Mouse (Mus musculus) limb, embryonic 14.5 days (tissue): ENCODE measurements at regions not wholly inside any gene's neighbourhood (a gene's known extent, or its start where the extent isn't known, plus 50 kb on each side); places are given as distances from the start of the nearest gene placed in this dataset.
A peak's percentile ranks its signal among the peaks of the same experiment; 100 is the strongest.

Experiments used
- ATAC-seq: fragments of 200-750 bp; cut with Nextera tagmentation; 2 replicates; pipeline ENCODE4 v1.8.0; 2017; ENCODE audit warnings: low read depth, moderate number of reproducible peaks, moderate TSS enrichment; ENCODE audit not compliant: low FRiP score
- DNase-seq: peaks from one replicate; pipeline ENCODE4 v3.0.0-alpha.2; 2015; ENCODE audit warnings: low spot score
- H3K27ac ChIP-seq: fragments of 300-500 bp; sonication (generic); replicated peaks from 2 replicates; pipeline ENCODE4 v1.5.1; 2014; ENCODE audit warnings: low read depth, mild to moderate bottlenecking, low read length, moderate library complexity, mixed read lengths
- H3K27me3 ChIP-seq: fragments of 300-500 bp; sonication (generic); 2 replicates; pipeline ENCODE4 v1.6.1; 2014; ENCODE audit warnings: low read length, mixed read lengths; ENCODE audit not compliant: control insufficient read depth, insufficient read depth
- H3K36me3 ChIP-seq: fragments of 300-500 bp; sonication (generic); 2 replicates; pipeline ENCODE4 v1.6.1; 2014; ENCODE audit warnings: mild to moderate bottlenecking, low read length, moderate library complexity, mixed read lengths; ENCODE audit not compliant: control insufficient read depth, insufficient read depth
- H3K4me1 ChIP-seq: fragments of 300-500 bp; sonication (generic); 2 replicates; pipeline ENCODE4 v1.6.1; 2014; ENCODE audit warnings: antibody characterized with exemption, low read length, mixed read lengths; ENCODE audit not compliant: control insufficient read depth, insufficient read depth
- H3K4me2 ChIP-seq: fragments of 300-500 bp; sonication (generic); replicated peaks from 2 replicates; pipeline ENCODE4 v1.6.1; 2014; ENCODE audit warnings: low read depth, mild to moderate bottlenecking, low read length, moderate library complexity; ENCODE audit not compliant: severe bottlenecking
- H3K4me3 ChIP-seq: fragments of 300-500 bp; sonication (generic); replicated peaks from 2 replicates; pipeline ENCODE4 v1.5.1; 2014; ENCODE audit warnings: low read length
- H3K9ac ChIP-seq: fragments of 300-500 bp; sonication (generic); 2 replicates; pipeline ENCODE4 v1.6.1; 2014; ENCODE audit warnings: mild to moderate bottlenecking, low read depth, low read length, moderate library complexity; ENCODE audit not compliant: severe bottlenecking
- H3K9me3 ChIP-seq: fragments of 300-500 bp; sonication (generic); 2 replicates; pipeline ENCODE4 v1.6.1; 2016; ENCODE audit warnings: low read length; ENCODE audit not compliant: control insufficient read depth
- POLR2A ChIP-seq: fragments of 200-500 bp; IDR thresholded peaks from 2 replicates; pipeline ENCODE4 v1.8.0; 2012; ENCODE audit warnings: inconsistent platforms, mild to moderate bottlenecking, moderate library complexity, borderline replicate concordance; ENCODE audit not compliant: insufficient read depth, insufficient read length; ENCODE audit errors: extremely low read depth
- WGBS: fragments of 180-500 bp; shearing (Covaris S2); extraction: QIAGEN DNeasy Blood & Tissue Kit; methylation state at CpG from one replicate; pipeline ENCODE4 v1.1.7; 2014; 5-methylcytosine and 5-hydroxymethylcytosine counted together

DNA sequence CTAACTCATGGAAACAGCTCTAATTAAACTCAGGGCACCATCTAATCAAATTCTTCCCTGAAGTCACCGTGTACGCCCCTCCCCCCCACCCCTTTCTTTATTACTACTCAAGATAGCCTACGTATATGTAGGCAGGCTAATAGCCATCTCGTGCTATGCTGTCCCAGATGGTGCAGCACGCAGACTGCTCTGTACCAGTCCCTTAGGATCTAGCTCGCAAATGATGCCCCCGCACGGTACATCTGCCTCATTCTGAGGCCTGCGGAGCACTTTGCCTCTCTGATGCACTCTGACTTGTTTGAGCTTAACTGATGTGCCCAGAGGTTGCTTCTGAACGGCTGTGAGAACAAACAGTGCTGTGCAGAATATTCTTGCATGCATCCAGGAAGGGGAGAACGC, 78.1 kb upstream of the Stt3b start:
- WGBS: 84% methylated on average over 11 of the region's 11 CpGs
- Histone ChIP-seq H3K27ac (no peak overlapping the region), H3K36me3 (no peaks in the 10 kb centered on the region), H3K9ac (no peak overlapping the region), H3K27me3 (no peaks in the 10 kb centered on the region), H3K4me3 (no peak overlapping the region), H3K9me3 (no peaks in the 10 kb centered on the region), H3K4me2 (no peak overlapping the region), H3K4me1 (peaks cover 14% of the 10 kb centered on the region)
- no peak for TF ChIP-seq POLR2A
- no peak for DNase-seq
- no peak for ATAC-seq

DNA sequence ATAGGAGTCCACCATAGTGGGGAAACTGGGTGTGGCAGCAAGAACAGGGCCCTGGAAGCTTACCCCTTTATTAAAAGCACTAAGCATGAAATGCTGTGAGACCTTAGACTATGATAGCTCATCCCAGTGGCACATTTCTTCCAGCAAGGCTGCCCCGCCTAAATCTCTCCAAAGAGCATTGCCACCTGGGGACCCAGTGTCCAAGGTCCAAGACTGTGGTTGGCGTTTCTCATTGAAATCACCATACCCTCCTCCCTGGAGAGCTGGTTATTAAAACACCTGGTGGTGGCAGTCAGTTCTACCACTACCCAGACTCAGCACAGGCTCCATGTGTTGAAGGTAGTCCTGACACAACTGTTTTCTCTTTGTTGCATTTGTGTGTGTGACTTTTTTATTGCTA, 78.9 kb upstream of the Stt3b start:
- 94% methylated on average over 2 of the region's 2 CpGs for WGBS
- DNase-seq (no peak), ATAC-seq (no peak)
- no peak for TF ChIP-seq POLR2A
- no peak overlapping the region for H3K9ac ChIP-seq
- H3K4me2 ChIP-seq: no peak overlapping the region
- H3K27me3 ChIP-seq: no peaks in the 10 kb centered on the region
- H3K4me3 ChIP-seq: no peak overlapping the region
- H3K27ac ChIP-seq: no peak overlapping the region
- H3K36me3 ChIP-seq: no peaks in the 10 kb centered on the region
- H3K4me1 ChIP-seq: peaks cover 14% of the 10 kb centered on the region
- H3K9me3 ChIP-seq: no peaks in the 10 kb centered on the region

DNA sequence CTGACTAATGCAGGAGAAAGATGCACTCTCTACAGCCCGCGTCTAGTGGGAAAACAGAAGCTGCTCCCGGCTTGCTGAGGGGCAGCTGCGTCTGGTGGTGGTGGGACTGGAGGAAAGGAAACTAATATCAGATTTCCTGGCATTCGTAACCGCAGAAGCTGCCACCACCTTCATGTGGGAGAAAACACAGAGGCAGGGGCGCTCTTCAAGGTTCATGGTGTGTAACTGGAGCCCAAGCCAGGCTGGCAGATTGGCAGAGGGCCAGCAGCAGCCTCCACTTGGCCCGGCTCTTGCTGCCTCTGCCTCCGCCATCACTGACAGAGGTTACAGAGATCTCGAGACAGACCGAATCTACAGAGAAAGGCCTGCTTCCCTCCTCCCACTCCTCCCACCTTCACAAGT, 80.7 kb upstream of the Stt3b start:
- H3K9ac ChIP-seq: 0 out of 2 replicates have a peak overlapping the region, but pooled peaks have one; percentile 6
- no peaks in the 10 kb centered on the region for H3K27me3 ChIP-seq
- no peaks in the 10 kb centered on the region for H3K36me3 ChIP-seq
- no peaks in the 10 kb centered on the region for H3K9me3 ChIP-seq
- H3K4me3 ChIP-seq: no peak overlapping the region
- DNase-seq: peak; percentile 86
- H3K27ac ChIP-seq: 0 out of 2 replicates have a peak overlapping the region, but pooled peaks have one; percentile 3
- no peak for TF ChIP-seq POLR2A
- peaks cover 14% of the 10 kb centered on the region for H3K4me1 ChIP-seq
- H3K4me2 ChIP-seq: peak overlapping the region; percentile 1; the same call in 1 of the 2 replicates
- ATAC-seq: peak; percentile 91
- 5% methylated on average over 11 of the region's 11 CpGs for WGBS

DNA sequence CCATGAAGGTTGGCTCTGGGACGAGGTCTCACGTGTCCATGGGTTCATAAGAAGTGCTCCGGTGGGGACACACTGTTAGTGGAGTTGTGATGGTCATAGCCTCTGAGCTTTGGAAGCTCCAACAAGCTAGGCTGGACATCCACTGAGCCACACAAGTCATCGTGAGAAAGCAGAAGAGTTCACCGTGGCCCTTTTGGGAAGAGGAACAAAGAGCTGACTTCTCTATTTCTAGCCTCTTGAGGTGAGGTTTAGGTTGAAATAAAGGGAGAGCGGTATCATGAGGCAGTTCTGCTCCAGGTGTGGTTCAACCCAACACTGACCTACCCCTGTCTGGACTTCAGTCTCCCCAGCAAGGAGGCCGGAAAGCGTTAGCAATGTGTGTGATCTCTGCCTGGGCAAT, 85.3 kb upstream of the Stt3b start:
- H3K9ac ChIP-seq: no peak overlapping the region
- no peaks in the 10 kb centered on the region for H3K9me3 ChIP-seq
- WGBS: 91% methylated on average over 8 of the region's 8 CpGs
- no peak for TF ChIP-seq POLR2A
- H3K4me3 ChIP-seq: no peak overlapping the region
- ATAC-seq (no peak), DNase-seq (no peak)
- H3K27me3 ChIP-seq: no peaks in the 10 kb centered on the region
- no peaks in the 10 kb centered on the region for H3K36me3 ChIP-seq
- no peak overlapping the region for H3K27ac ChIP-seq
- peaks cover 11% of the 10 kb centered on the region for H3K4me1 ChIP-seq
- H3K4me2 ChIP-seq: no peak overlapping the region

DNA sequence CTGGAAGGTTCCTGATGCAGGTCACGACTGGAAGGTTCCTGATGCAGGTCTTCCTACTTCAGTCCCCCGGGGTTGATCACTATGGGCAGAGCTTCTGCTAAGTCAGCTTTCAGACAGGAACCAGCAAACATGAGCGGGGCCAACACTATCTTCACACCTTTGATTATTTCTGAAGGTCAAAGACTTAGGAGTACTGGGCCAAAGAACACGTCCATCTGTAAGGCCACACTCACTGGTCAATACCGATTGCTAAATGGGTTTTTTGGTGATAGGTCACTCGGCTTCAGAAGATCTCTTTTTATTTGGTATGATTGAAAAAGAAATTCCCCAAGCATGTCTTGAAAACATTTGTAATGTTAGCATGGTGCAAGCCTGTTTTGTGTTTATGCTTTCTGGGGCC, 90.2 kb upstream of the Stt3b start:
- H3K36me3 ChIP-seq: no peaks in the 10 kb centered on the region
- H3K4me2 ChIP-seq: no peak overlapping the region
- H3K9me3 ChIP-seq: no peaks in the 10 kb centered on the region
- TF ChIP-seq POLR2A: no peak
- H3K27ac ChIP-seq: no peak overlapping the region
- no peak overlapping the region for H3K9ac ChIP-seq
- DNase-seq (no peak), ATAC-seq (no peak)
- H3K27me3 ChIP-seq: no peaks in the 10 kb centered on the region
- WGBS: 89% methylated on average over 6 of the region's 6 CpGs
- peaks cover 11% of the 10 kb centered on the region; the same call in 1 of the 2 replicates for H3K4me1 ChIP-seq
- H3K4me3 ChIP-seq: no peak overlapping the region

DNA sequence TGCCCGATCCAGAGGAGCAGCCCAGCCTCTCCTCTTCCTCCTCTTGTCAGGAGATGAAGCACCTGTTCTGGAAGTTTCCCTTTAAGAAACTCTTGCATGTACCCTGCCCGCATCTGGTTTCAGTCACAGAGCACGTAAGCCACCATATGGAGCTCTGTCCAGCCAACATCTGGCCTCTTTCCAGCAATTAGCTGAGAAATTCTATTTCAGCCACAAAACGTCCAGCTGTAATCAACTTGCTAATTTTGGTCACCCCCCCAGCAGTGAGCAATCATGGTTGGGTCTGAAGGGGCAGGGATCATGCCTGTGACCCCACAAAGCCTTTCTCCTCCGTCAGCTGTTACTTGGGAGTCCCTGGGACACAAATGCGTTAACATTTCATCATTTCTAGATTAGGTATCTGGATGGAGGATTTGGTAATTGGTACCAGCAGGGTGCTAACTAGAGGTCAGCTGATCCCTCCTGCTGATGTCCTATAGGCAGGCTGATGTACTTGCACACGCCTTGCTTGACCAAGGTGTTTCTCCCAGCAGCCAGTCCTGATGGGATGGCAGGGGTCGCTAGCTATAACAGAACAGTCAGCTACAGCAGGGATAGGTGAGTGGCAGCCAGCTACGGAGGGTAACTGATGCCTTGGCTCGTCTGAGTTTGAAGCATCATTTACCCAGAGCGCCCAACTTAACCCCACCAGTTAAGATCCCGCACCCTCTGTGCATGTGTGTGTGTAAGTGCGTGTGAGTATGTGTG, 91.4 kb upstream of the Stt3b start:
- Histone ChIP-seq H3K4me3 (no peak overlapping the region), H3K36me3 (no peaks in the 10 kb centered on the region), H3K4me1 (peaks cover 11% of the 10 kb centered on the region; the same call in 1 of the 2 replicates), H3K27ac (no peak overlapping the region), H3K9ac (no peak overlapping the region), H3K27me3 (no peaks in the 10 kb centered on the region), H3K4me2 (no peak overlapping the region), H3K9me3 (no peaks in the 10 kb centered on the region)
- TF ChIP-seq POLR2A: no peak
- DNase-seq: no peak
- no peak for ATAC-seq
- WGBS: 37% methylated on average over 13 of the region's 13 CpGs
